Mouse (Mus musculus): ENCODE data around the gene Eef1akmt1. TPM values are rescaled to one million over a fixed set of nuclear protein-coding genes. Genes with fewer than 3 reads are reported as not detected.
A peak's percentile ranks its signal among the peaks of the same experiment; 100 is the strongest.

Gene Eef1akmt1
- polyA plus RNA-seq, 1 experiment from 2014 or later: 84.4 TPM

DNA sequence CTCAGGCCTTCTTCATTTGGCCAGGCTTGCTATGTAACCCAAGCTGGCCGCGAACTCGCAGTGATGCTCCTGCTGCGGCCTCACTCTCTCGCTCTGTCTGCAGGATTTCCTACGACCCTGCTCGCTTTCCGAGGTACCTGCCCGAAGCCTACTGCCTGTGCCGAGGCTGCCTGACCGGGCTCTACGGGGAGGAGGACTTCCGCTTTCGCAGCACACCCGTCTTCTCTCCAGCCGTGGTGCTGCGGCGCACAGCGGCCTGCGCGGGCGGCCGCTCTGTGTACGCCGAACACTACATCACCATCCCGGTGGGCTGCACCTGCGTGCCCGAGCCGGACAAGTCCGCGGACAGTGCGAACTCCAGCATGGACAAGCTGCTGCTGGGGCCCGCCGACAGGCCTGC, 29.2 kb downstream of the Eef1akmt1 start:
- no peak for TF ChIP-seq CTCF (IDR thresholded peaks at IDR 0.05; ENCODE audit: low read depth)

DNA sequence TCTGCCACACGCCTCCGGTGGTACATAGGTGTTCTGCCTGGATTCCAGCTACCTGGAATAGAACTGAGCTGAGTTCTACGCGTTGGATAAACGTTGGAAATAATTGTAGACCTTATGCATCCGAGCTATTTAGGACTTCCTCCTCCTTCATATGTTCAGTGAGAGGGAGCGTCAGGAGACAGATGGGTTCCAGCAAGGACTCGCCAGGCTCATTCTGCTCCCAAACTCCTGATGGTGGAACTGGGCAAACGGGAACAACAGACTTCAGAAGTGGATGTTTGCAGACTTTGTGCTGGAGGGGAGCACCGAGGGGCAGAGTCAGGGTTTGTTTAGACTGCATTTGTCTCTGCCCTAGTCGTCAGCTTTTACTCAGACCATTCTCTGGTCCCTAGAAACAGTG, 30.7 kb downstream of the Eef1akmt1 start:
- no peaks in the 10 kb centered on the region for H3K36me3 ChIP-seq (ENCODE audit: insufficient read depth, low read length)
- no peaks in the 10 kb centered on the region for H3K9me3 ChIP-seq (replicated peaks; ENCODE audit: low read length)
- no peak overlapping the region for H3K9ac ChIP-seq (ENCODE audit: low read depth, low read length)
- H3K4me3 ChIP-seq (replicated peaks; ENCODE audit: low read depth, low read length): no peak overlapping the region
- no peaks in the 10 kb centered on the region for H3K4me1 ChIP-seq (replicated peaks; ENCODE audit: insufficient read depth, low read length)
- 80% methylated on average over 11 of the region's 11 CpGs for WGBS
- no peak overlapping the region for H3K4me2 ChIP-seq (ENCODE audit: low read length)
- H3K27me3 ChIP-seq (ENCODE audit: insufficient read depth, low read length): no peaks in the 10 kb centered on the region
- DNase-seq (ENCODE audit: low spot score): no peak
- no peak for TF ChIP-seq CTCF (IDR thresholded peaks at IDR 0.05; ENCODE audit: low read depth)
- no peak for ATAC-seq (replicated peaks; ENCODE audit: low FRiP score, low read depth)
- no peak overlapping the region for H3K27ac ChIP-seq

More for the DNA sequence above, 29.2 kb downstream of the Eef1akmt1 start:
- Histone ChIP-seq H3K27me3 (ENCODE audit: insufficient read depth, low read length) (no peaks in the 10 kb centered on the region), H3K36me3 (ENCODE audit: insufficient read depth, low read length) (no peaks in the 10 kb centered on the region), H3K9me3 (replicated peaks; ENCODE audit: low read length) (no peaks in the 10 kb centered on the region), H3K4me1 (replicated peaks; ENCODE audit: insufficient read depth, low read length) (no peaks in the 10 kb centered on the region), H3K9ac (ENCODE audit: low read depth, low read length) (no peak overlapping the region), H3K27ac (no peak overlapping the region), H3K4me3 (replicated peaks; ENCODE audit: low read depth, low read length) (no peak overlapping the region), H3K4me2 (ENCODE audit: low read length) (no peak overlapping the region)
- DNase-seq (ENCODE audit: low spot score): no peak
- ATAC-seq (replicated peaks; ENCODE audit: low FRiP score, low read depth): no peak
- WGBS: 84% methylated on average over 34 of the region's 34 CpGs

DNA sequence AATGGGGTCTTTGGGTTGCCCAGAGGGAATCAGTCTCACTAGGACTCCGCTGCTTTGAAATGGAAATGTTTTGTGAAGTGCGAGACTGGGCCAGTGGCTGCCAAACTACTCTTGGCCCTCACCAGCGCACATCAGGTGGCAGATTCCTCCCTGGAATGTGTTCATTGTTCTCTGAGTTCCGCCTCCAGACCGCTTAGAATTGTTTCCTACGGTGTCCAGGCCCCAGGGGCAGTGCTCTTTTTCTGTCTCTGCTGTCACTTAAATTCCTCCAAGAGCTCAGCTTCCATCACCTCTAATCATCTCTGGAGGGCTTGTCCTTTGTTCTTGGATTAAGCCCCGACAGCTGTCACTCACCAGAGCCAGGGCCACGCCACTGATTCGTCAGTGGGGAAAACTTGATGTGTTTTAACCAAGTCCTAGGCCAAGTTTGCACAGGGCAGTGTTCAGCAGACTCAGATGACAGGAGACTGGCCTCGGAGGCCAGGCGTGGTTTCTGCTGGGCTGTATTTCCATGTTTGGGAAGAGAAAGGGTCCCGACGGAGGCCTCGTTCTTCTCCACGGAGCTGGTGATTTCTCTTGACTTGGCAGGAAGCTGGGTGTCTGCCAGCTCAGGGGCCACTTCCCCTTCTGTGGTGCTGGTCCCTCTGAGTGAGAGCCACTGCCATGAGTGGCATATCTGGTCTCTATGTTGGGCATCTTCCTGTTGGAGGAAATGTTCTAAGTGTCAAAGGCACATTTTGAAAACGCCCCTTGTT, 34.0 kb downstream of the Eef1akmt1 start:
- Histone ChIP-seq H3K36me3 (ENCODE audit: insufficient read depth, low read length) (no peaks in the 10 kb centered on the region), H3K9ac (ENCODE audit: low read depth, low read length) (no peak overlapping the region), H3K4me3 (replicated peaks; ENCODE audit: low read depth, low read length) (no peak overlapping the region), H3K27ac (no peak overlapping the region), H3K4me1 (replicated peaks; ENCODE audit: insufficient read depth, low read length) (0 out of 2 replicates have a peak, but pooled peaks cover 4% of the 10 kb centered on the region), H3K9me3 (replicated peaks; ENCODE audit: low read length) (no peaks in the 10 kb centered on the region), H3K27me3 (ENCODE audit: insufficient read depth, low read length) (no peaks in the 10 kb centered on the region), H3K4me2 (ENCODE audit: low read length) (no peak overlapping the region)
- TF ChIP-seq CTCF (IDR thresholded peaks at IDR 0.05; ENCODE audit: low read depth): no peak
- ATAC-seq (replicated peaks; ENCODE audit: low FRiP score, low read depth) (no peak), DNase-seq (ENCODE audit: low spot score) (peak; percentile 26)
- WGBS: 31% methylated on average over 16 of the region's 16 CpGs

DNA sequence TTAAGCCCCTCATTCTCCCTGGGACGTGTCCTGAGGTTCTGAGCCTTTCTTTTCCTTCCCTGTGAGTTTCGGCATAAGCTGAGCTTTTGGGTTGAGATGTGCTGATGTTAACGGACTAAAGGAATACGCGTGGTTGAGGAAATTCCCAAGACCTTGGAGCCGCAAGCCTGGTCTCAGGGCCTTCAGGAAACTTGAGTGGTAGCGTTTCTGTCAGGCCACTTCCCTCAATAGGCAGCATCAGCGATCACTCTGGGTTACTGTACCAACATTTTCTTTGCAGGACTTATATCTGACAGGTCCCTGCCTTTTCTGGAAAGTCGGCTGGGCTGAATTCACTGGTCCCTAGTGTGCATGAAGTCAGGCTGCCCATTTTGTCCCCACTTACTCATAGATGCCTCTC, 34.6 kb downstream of the Eef1akmt1 start:
- whole genome bisulfite sequencing: 61% methylated on average over 9 of the region's 9 CpGs
- ATAC-seq (replicated peaks; ENCODE audit: low FRiP score, low read depth) (no peak), DNase-seq (ENCODE audit: low spot score) (no peak)
- H3K36me3 ChIP-seq (ENCODE audit: insufficient read depth, low read length): no peaks in the 10 kb centered on the region
- no peak overlapping the region for H3K9ac ChIP-seq (ENCODE audit: low read depth, low read length)
- no peak for TF ChIP-seq CTCF (IDR thresholded peaks at IDR 0.05; ENCODE audit: low read depth)
- H3K27me3 ChIP-seq (ENCODE audit: insufficient read depth, low read length): no peaks in the 10 kb centered on the region
- H3K4me1 ChIP-seq (replicated peaks; ENCODE audit: insufficient read depth, low read length): 0 out of 2 replicates have a peak, but pooled peaks cover 4% of the 10 kb centered on the region
- H3K4me2 ChIP-seq (ENCODE audit: low read length): no peak overlapping the region
- H3K27ac ChIP-seq: no peak overlapping the region
- H3K9me3 ChIP-seq (replicated peaks; ENCODE audit: low read length): no peaks in the 10 kb centered on the region
- H3K4me3 ChIP-seq (replicated peaks; ENCODE audit: low read depth, low read length): no peak overlapping the region

DNA sequence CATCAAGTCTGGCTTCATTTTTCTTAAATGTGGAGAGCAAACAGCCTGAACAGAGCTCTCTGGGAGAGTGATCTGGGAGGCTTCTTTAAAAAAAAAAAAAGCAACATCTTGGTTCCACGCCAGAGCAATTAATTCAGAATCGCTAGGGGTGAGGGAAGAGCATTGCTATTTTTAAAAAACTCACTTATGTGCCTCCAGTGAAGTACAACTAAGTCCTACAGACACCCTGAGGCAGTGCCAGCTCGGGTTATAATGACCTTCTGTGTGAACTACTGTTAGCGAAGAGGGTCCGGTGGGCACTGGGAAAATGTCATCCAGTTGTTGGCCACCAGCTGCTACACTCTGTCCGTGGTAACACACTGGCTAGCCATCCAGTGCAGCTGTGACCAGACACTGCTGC, 35.8 kb downstream of the Eef1akmt1 start:
- no peak overlapping the region for H3K4me3 ChIP-seq (replicated peaks; ENCODE audit: low read depth, low read length)
- H3K4me1 ChIP-seq (replicated peaks; ENCODE audit: insufficient read depth, low read length): 0 out of 2 replicates have a peak, but pooled peaks cover 4% of the 10 kb centered on the region
- H3K36me3 ChIP-seq (ENCODE audit: insufficient read depth, low read length): no peaks in the 10 kb centered on the region
- H3K9me3 ChIP-seq (replicated peaks; ENCODE audit: low read length): no peaks in the 10 kb centered on the region
- DNase-seq (ENCODE audit: low spot score): peak; percentile 60
- no peak for TF ChIP-seq CTCF (IDR thresholded peaks at IDR 0.05; ENCODE audit: low read depth)
- H3K9ac ChIP-seq (ENCODE audit: low read depth, low read length): no peak overlapping the region
- no peak for ATAC-seq (replicated peaks; ENCODE audit: low FRiP score, low read depth)
- H3K27me3 ChIP-seq (ENCODE audit: insufficient read depth, low read length): no peaks in the 10 kb centered on the region
- H3K4me2 ChIP-seq (ENCODE audit: low read length): no peak overlapping the region
- WGBS: 47% methylated on average over 6 of the region's 6 CpGs
- H3K27ac ChIP-seq: no peak overlapping the region

DNA sequence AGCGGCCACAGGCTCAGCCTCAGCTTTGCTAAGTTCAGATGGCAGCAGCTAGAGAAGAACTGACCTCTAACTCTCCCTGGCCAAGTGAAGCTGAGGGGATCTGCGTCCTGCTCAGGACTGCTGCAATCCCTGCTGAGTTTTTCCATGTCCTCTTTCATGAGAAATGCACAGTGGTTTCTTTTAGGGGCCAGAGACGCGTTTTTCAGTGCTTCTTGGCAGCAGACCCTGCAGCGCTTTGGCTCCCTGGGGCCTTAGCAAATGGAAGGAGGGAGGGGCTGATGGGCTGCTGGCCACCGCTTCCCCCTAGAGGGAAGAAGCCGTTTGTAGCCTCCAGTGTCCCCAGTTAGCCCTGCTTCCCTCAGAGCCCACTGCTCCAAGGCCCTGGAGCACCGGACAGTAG, 36.5 kb downstream of the Eef1akmt1 start:
- no peak for TF ChIP-seq CTCF (IDR thresholded peaks at IDR 0.05; ENCODE audit: low read depth)
- WGBS: 23% methylated on average over 8 of the region's 8 CpGs
- no peaks in the 10 kb centered on the region for H3K36me3 ChIP-seq (ENCODE audit: insufficient read depth, low read length)
- peak; percentile 64 for DNase-seq (ENCODE audit: low spot score)
- no peak overlapping the region for H3K27ac ChIP-seq
- no peak overlapping the region for H3K9ac ChIP-seq (ENCODE audit: low read depth, low read length)
- H3K9me3 ChIP-seq (replicated peaks; ENCODE audit: low read length): no peaks in the 10 kb centered on the region
- H3K4me1 ChIP-seq (replicated peaks; ENCODE audit: insufficient read depth, low read length): 0 out of 2 replicates have a peak, but pooled peaks cover 4% of the 10 kb centered on the region
- no peak overlapping the region for H3K4me3 ChIP-seq (replicated peaks; ENCODE audit: low read depth, low read length)
- no peaks in the 10 kb centered on the region for H3K27me3 ChIP-seq (ENCODE audit: insufficient read depth, low read length)
- H3K4me2 ChIP-seq (ENCODE audit: low read length): no peak overlapping the region
- ATAC-seq (replicated peaks; ENCODE audit: low FRiP score, low read depth): no peak

Data from kidney, postnatal 0 days (tissue).